Mouse (Mus musculus) lung, postnatal 14 days (tissue): Measurements from ENCODE around the gene Tmprss6.

ENCODE experiments used
- DNase-seq: peaks from one replicate; pipeline ENCODE4 v3.0.0; 2021

Gene Tmprss6

GRCm38 (mm10) chr15:78413083-78413718, 55.2 kb downstream of the Tmprss6 start:
- DNase-seq = no peak

- no peak for DNase-seq
Observed at GRCm38 (mm10) chr15:78409570-78410052, 58.8 kb downstream of the Tmprss6 start.

- DNase-seq = peak; percentile 90
Observed at GRCm38 (mm10) chr15:78406293-78406934, 62.0 kb downstream of the Tmprss6 start, which contains the start of gene Mpst. Gene Mpst, plus strand, starts transcription at chr15:78406416.

- DNase-seq = peak; percentile 94
Observed at GRCm38 (mm10) chr15:78405517-78406211, 62.8 kb downstream of the Tmprss6 start, which contains the start of gene Tst. Gene Tst, minus strand, starts transcription at chr15:78405907.

- no peak for DNase-seq
Observed at GRCm38 (mm10) chr15:78405098-78405497, 63.3 kb downstream of the Tmprss6 start.

GRCm38 (mm10) chr15:78403896-78404295, 64.5 kb downstream of the Tmprss6 start:
- DNase-seq = peak; percentile 45

GRCm38 (mm10) chr15:78403301-78403741, 65.1 kb downstream of the Tmprss6 start:
- DNase-seq = no peak

- peak; percentile 82 for DNase-seq
Observed at GRCm38 (mm10) chr15:78402423-78402822, 66.0 kb downstream of the Tmprss6 start.

- DNase-seq = peak; percentile 74
Observed at GRCm38 (mm10) chr15:78401921-78402320, 66.5 kb downstream of the Tmprss6 start.

- no peak for DNase-seq
Observed at GRCm38 (mm10) chr15:78401345-78401744, 67.1 kb downstream of the Tmprss6 start.

- no peak for DNase-seq
Observed at GRCm38 (mm10) chr15:78395478-78395962, 72.9 kb downstream of the Tmprss6 start, which contains the start of gene Tex33. Gene Tex33, minus strand, starts transcription at chr15:78395912.

- DNase-seq = no peak
Observed at GRCm38 (mm10) chr15:78390855-78391254, 77.6 kb downstream of the Tmprss6 start.
